Mouse (Mus musculus): ENCODE measurements at regions not wholly inside any gene's neighbourhood (a gene's known extent, or its start where the extent isn't known, plus 50 kb on each side); places are given as distances from the start of the nearest gene placed in this dataset.

GRCm38 (mm10) chr11:31745866-31746248, 74.2 kb upstream of the Bod1 start:
- Histone ChIP-seq H3K36me3 (ENCODE audit: insufficient read depth, low read length) (no peaks in the 10 kb centered on the region), H3K4me2 (replicated peaks; ENCODE audit: low read depth, low read length) (no peak overlapping the region), H3K4me3 (ENCODE audit: low read length) (no peak overlapping the region), H3K9me3 (ENCODE audit: low read length) (no peaks in the 10 kb centered on the region), H3K27ac (ENCODE audit: low read length) (no peak overlapping the region), H3K4me1 (ENCODE audit: insufficient read depth, low read length) (0 out of 2 replicates have a peak, but pooled peaks cover 8% of the 10 kb centered on the region), H3K9ac (replicated peaks; ENCODE audit: low read length) (no peak overlapping the region), H3K27me3 (ENCODE audit: insufficient read depth, low read length) (no peaks in the 10 kb centered on the region)
- ATAC-seq (ENCODE audit: low FRiP score, low TSS enrichment): no peak
- WGBS: 54% methylated on average over 5 of the region's 5 CpGs

- H3K4me2 ChIP-seq (replicated peaks; ENCODE audit: low read depth, low read length): no peak overlapping the region
- H3K27me3 ChIP-seq (ENCODE audit: insufficient read depth, low read length): no peaks in the 10 kb centered on the region
- H3K27ac ChIP-seq (ENCODE audit: low read length): no peak overlapping the region
- H3K4me3 ChIP-seq (ENCODE audit: low read length): no peak overlapping the region
- WGBS: 59% methylated on average over 6 of the region's 6 CpGs
- no peak overlapping the region for H3K9ac ChIP-seq (replicated peaks; ENCODE audit: low read length)
- 0 out of 2 replicates have a peak, but pooled peaks cover 8% of the 10 kb centered on the region for H3K4me1 ChIP-seq (ENCODE audit: insufficient read depth, low read length)
- no peaks in the 10 kb centered on the region for H3K36me3 ChIP-seq (ENCODE audit: insufficient read depth, low read length)
- no peaks in the 10 kb centered on the region for H3K9me3 ChIP-seq (ENCODE audit: low read length)
- no peak for ATAC-seq (ENCODE audit: low FRiP score, low TSS enrichment)
Measured at GRCm38 (mm10) chr11:31746488-31746887, 74.8 kb upstream of the Bod1 start.

- Histone ChIP-seq H3K27ac (ENCODE audit: low read length) (no peak overlapping the region), H3K4me3 (ENCODE audit: low read length) (no peak overlapping the region), H3K4me1 (ENCODE audit: insufficient read depth, low read length) (0 out of 2 replicates have a peak, but pooled peaks cover 8% of the 10 kb centered on the region), H3K9me3 (ENCODE audit: low read length) (no peaks in the 10 kb centered on the region), H3K9ac (replicated peaks; ENCODE audit: low read length) (no peak overlapping the region), H3K4me2 (replicated peaks; ENCODE audit: low read depth, low read length) (no peak overlapping the region), H3K27me3 (ENCODE audit: insufficient read depth, low read length) (no peaks in the 10 kb centered on the region), H3K36me3 (ENCODE audit: insufficient read depth, low read length) (no peaks in the 10 kb centered on the region)
- 83% methylated on average over 8 of the region's 8 CpGs for whole genome bisulfite sequencing
- no peak for ATAC-seq (ENCODE audit: low FRiP score, low TSS enrichment)
Measured at GRCm38 (mm10) chr11:31746939-31747338, 75.3 kb upstream of the Bod1 start.

- no peak overlapping the region for H3K4me2 ChIP-seq (replicated peaks; ENCODE audit: low read depth, low read length)
- no peak overlapping the region for H3K9ac ChIP-seq (replicated peaks; ENCODE audit: low read length)
- no peak overlapping the region for H3K4me3 ChIP-seq (ENCODE audit: low read length)
- WGBS: 62% methylated on average over 5 of the region's 5 CpGs
- 0 out of 2 replicates have a peak, but pooled peaks cover 8% of the 10 kb centered on the region for H3K4me1 ChIP-seq (ENCODE audit: insufficient read depth, low read length)
- no peaks in the 10 kb centered on the region for H3K36me3 ChIP-seq (ENCODE audit: insufficient read depth, low read length)
- no peak for ATAC-seq (ENCODE audit: low FRiP score, low TSS enrichment)
- H3K9me3 ChIP-seq (ENCODE audit: low read length): no peaks in the 10 kb centered on the region
- peak overlapping the region; percentile 42 for H3K27ac ChIP-seq (ENCODE audit: low read length)
- no peaks in the 10 kb centered on the region for H3K27me3 ChIP-seq (ENCODE audit: insufficient read depth, low read length)
Measured at GRCm38 (mm10) chr11:31748275-31748815, 76.7 kb upstream of the Bod1 start.

- 74% methylated on average over 1 of the region's 1 CpGs for WGBS
- Histone ChIP-seq H3K4me3 (ENCODE audit: low read length) (no peak overlapping the region), H3K9ac (replicated peaks; ENCODE audit: low read length) (no peak overlapping the region), H3K9me3 (ENCODE audit: low read length) (no peaks in the 10 kb centered on the region), H3K4me1 (ENCODE audit: insufficient read depth, low read length) (0 out of 2 replicates have a peak, but pooled peaks cover 8% of the 10 kb centered on the region), H3K4me2 (replicated peaks; ENCODE audit: low read depth, low read length) (no peak overlapping the region), H3K27ac (ENCODE audit: low read length) (no peak overlapping the region), H3K36me3 (ENCODE audit: insufficient read depth, low read length) (no peaks in the 10 kb centered on the region), H3K27me3 (ENCODE audit: insufficient read depth, low read length) (no peaks in the 10 kb centered on the region)
- ATAC-seq (ENCODE audit: low FRiP score, low TSS enrichment): no peak
Measured at GRCm38 (mm10) chr11:31751274-31751673, 79.6 kb upstream of the Bod1 start.

- no peaks in the 10 kb centered on the region for H3K36me3 ChIP-seq (ENCODE audit: insufficient read depth, low read length)
- H3K27me3 ChIP-seq (ENCODE audit: insufficient read depth, low read length): no peaks in the 10 kb centered on the region
- H3K4me1 ChIP-seq (ENCODE audit: insufficient read depth, low read length): 0 out of 2 replicates have a peak, but pooled peaks cover 5% of the 10 kb centered on the region
- no peak overlapping the region for H3K27ac ChIP-seq (ENCODE audit: low read length)
- H3K4me2 ChIP-seq (replicated peaks; ENCODE audit: low read depth, low read length): no peak overlapping the region
- H3K4me3 ChIP-seq (ENCODE audit: low read length): no peak overlapping the region
- 80% methylated on average over 3 of the region's 3 CpGs for WGBS
- ATAC-seq (ENCODE audit: low FRiP score, low TSS enrichment): no peak
- no peak overlapping the region for H3K9ac ChIP-seq (replicated peaks; ENCODE audit: low read length)
- no peaks in the 10 kb centered on the region for H3K9me3 ChIP-seq (ENCODE audit: low read length)
Measured at GRCm38 (mm10) chr11:31753211-31753610, 81.5 kb upstream of the Bod1 start.

- no peak overlapping the region for H3K4me2 ChIP-seq (replicated peaks; ENCODE audit: low read depth, low read length)
- H3K27me3 ChIP-seq (ENCODE audit: insufficient read depth, low read length): no peaks in the 10 kb centered on the region
- H3K9me3 ChIP-seq (ENCODE audit: low read length): no peaks in the 10 kb centered on the region
- no peak overlapping the region for H3K9ac ChIP-seq (replicated peaks; ENCODE audit: low read length)
- no peaks in the 10 kb centered on the region for H3K4me1 ChIP-seq (ENCODE audit: insufficient read depth, low read length)
- H3K36me3 ChIP-seq (ENCODE audit: insufficient read depth, low read length): no peaks in the 10 kb centered on the region
- 35% methylated on average over 5 of the region's 5 CpGs for WGBS
- no peak overlapping the region for H3K27ac ChIP-seq (ENCODE audit: low read length)
- no peak for ATAC-seq (ENCODE audit: low FRiP score, low TSS enrichment)
- no peak overlapping the region for H3K4me3 ChIP-seq (ENCODE audit: low read length)
Measured at GRCm38 (mm10) chr11:31753711-31754161, 82.1 kb upstream of the Bod1 start.

GRCm38 (mm10) chr11:31754416-31754815, 82.7 kb upstream of the Bod1 start:
- no peak for ATAC-seq (ENCODE audit: low FRiP score, low TSS enrichment)
- no peak overlapping the region for H3K9ac ChIP-seq (replicated peaks; ENCODE audit: low read length)
- H3K9me3 ChIP-seq (ENCODE audit: low read length): no peaks in the 10 kb centered on the region
- 49% methylated on average over 4 of the region's 4 CpGs for WGBS
- H3K27me3 ChIP-seq (ENCODE audit: insufficient read depth, low read length): no peaks in the 10 kb centered on the region
- H3K36me3 ChIP-seq (ENCODE audit: insufficient read depth, low read length): no peaks in the 10 kb centered on the region
- no peak overlapping the region for H3K27ac ChIP-seq (ENCODE audit: low read length)
- no peak overlapping the region for H3K4me3 ChIP-seq (ENCODE audit: low read length)
- no peak overlapping the region for H3K4me2 ChIP-seq (replicated peaks; ENCODE audit: low read depth, low read length)
- no peaks in the 10 kb centered on the region for H3K4me1 ChIP-seq (ENCODE audit: insufficient read depth, low read length)

- WGBS: 39% methylated on average over 3 of the region's 3 CpGs
- ATAC-seq (ENCODE audit: low FRiP score, low TSS enrichment): no peak
Measured at GRCm38 (mm10) chr11:31755858-31756257, 84.2 kb upstream of the Bod1 start.

GRCm38 (mm10) chr11:31756355-31757145, 84.9 kb upstream of the Bod1 start:
- no peak for ATAC-seq (ENCODE audit: low FRiP score, low TSS enrichment)
- H3K4me2 ChIP-seq (replicated peaks; ENCODE audit: low read depth, low read length): no peak overlapping the region
- no peak overlapping the region for H3K4me3 ChIP-seq (ENCODE audit: low read length)
- WGBS: 85% methylated on average over 10 of the region's 10 CpGs
- no peaks in the 10 kb centered on the region for H3K9me3 ChIP-seq (ENCODE audit: low read length)
- no peak overlapping the region for H3K27ac ChIP-seq (ENCODE audit: low read length)
- H3K4me1 ChIP-seq (ENCODE audit: insufficient read depth, low read length): no peaks in the 10 kb centered on the region
- no peaks in the 10 kb centered on the region for H3K36me3 ChIP-seq (ENCODE audit: insufficient read depth, low read length)
- no peaks in the 10 kb centered on the region for H3K27me3 ChIP-seq (ENCODE audit: insufficient read depth, low read length)
- H3K9ac ChIP-seq (replicated peaks; ENCODE audit: low read length): no peak overlapping the region

More at GRCm38 (mm10) chr11:31755858-31756257, 84.2 kb upstream of the Bod1 start:
- Histone ChIP-seq H3K4me1 (ENCODE audit: insufficient read depth, low read length) (no peaks in the 10 kb centered on the region), H3K9me3 (ENCODE audit: low read length) (no peaks in the 10 kb centered on the region), H3K27ac (ENCODE audit: low read length) (no peak overlapping the region), H3K36me3 (ENCODE audit: insufficient read depth, low read length) (no peaks in the 10 kb centered on the region), H3K27me3 (ENCODE audit: insufficient read depth, low read length) (no peaks in the 10 kb centered on the region), H3K4me3 (ENCODE audit: low read length) (no peak overlapping the region), H3K4me2 (replicated peaks; ENCODE audit: low read depth, low read length) (no peak overlapping the region), H3K9ac (replicated peaks; ENCODE audit: low read length) (no peak overlapping the region)
